Mouse (Mus musculus) CD8-positive naive resting alpha-beta T cell, adult 2 months (primary cell): ENCODE measurements around the gene Lgi4.

Experiments used
- DNase-seq, 2 experiments: peaks; one replicate each; pipeline ENCODE4 v3.0.0; 2022; ENCODE audit warnings: low read depth in 2 of 2, low spot score in 2 of 2

Gene Lgi4

DNA sequence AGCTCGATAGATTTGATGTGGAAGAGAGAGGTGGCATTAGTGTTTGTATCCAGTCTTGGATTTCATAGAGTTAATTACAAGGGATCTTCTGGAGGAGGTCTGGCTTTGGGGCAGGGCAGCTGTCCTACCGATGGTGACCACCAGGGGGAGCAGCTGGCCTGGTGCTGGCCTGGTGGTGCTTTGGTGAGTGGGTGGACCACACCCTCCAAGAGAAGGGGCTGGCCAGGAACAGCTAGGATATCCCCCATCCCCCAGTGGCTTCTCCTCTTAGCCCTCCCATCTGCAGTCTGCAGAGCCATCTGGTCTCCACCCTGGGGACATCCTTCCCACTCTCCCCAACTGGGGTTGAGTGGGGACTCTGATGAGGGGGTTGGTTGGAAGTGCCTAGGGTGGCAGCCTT lies at the start of gene Lgi4:
Gene Lgi4 (plus strand): TSS at position 235 of the 400 bp plus-strand sequence.
- peak; percentile 77 to 83 for DNase-seq

DNA sequence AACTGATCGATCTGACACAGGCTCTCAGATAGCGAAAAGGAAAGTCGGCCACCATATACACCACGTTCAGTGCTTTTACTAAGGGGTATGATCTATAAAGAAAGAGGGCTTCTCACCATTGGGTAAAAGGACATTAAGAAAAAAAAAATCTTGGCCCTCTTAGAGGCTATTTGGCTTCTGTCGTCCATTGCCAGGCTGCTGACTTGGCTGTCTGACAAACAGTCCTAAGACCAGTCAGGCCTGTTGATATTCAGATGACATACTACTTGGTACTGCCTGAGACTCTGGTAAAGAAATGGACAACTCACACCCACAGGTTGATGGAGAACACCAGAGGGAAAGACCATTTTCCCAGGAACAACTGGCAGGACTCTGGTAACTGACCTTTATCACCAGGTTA lies 46.2 kb upstream of the Lgi4 start:
- no peak for DNase-seq

DNA sequence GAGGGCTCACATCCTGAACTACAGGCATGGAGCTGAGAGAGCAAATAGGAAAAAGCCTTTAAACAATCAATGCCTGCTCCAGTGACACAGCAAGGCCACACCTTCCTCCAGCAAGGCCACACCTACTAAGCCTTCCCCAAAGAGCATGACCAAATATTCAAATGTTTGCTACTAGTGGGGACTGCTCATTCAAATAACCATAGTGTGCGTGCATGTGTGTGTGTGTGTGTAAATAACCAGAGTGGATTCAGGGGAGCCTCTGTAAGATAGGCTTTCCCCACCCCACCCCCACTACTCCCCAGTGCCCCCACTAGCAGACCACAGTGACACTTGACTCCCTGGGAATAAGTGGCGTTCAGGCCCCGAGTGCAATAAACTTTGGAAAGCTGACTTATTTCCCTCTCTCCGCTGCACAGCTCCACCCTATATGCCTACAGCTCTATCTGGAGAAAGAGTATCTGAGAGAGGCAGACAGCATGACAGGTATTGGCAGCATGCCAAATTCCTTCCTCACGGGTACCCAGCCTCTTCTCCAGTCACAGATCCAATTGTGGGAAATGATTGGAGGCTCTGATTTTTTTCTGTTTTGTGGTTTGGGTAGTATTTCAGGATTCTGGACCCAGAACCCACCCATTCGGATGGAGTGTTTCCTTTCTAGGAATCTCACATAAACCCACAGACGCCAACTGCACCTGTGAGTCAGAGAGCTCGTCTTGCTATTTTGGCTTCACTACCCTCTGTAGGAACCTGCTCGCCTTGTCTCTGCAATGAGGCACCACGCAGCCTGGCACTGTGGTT lies 41.8 kb upstream of the Lgi4 start:
- no peak for DNase-seq

DNA sequence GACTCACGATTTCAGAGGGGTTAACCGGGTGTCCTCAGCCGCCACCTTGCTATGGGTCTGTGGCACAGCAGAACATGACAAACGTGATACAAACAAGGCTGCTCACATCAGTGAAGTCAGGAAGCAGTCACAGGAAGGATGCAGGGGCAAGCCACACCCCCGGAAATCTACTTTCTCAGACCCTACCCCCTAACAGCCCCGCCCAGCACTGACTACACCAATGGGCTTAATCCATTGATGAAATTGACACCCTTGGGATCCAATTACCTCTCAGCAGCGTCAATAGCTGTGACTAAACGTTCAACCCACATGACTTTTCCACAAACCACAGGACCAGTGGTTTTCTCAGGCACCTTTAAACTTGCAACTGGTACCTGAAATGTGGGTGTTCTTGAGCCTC lies 30.5 kb upstream of the Lgi4 start:
- no peak for DNase-seq

DNA sequence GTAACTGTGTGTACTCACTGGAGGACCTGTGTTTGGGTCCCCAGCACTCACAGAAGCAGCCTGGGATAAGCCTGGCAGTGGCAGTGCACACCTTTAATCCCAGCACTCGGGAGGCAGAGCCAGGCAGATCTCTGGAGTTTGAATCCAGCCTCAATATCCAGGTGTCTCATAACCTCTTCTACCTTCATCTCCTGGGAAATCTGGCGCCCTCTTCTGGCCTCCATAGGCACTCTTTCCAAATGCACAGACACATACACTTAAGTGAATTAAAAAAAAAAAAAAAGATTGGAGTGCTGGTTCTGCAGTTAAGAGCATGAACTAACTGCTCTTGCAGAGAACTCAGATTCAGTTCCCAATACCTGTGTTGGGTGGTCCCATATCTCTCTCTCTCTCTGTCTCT lies 28.4 kb upstream of the Lgi4 start:
- DNase-seq = no peak

DNA sequence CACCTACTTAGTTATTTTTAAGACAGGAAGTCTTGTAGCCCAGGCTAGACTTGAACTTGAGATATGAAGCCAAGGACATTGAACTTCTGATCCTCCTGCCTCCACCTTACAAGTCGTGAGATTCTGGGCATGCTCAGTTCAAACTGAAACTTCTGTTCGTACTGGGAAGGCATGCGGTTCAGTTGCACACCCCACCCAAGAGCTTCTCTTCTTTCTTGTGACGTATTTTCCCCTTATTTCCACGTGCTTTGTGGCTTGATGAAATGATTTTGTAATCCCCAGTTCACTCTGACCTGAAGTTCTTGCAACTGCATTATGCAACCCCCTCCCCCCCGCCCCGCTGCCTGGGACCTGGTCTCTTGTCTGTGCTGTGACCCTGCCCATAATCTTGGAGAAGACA lies 27.4 kb upstream of the Lgi4 start:
- DNase-seq = no peak

DNA sequence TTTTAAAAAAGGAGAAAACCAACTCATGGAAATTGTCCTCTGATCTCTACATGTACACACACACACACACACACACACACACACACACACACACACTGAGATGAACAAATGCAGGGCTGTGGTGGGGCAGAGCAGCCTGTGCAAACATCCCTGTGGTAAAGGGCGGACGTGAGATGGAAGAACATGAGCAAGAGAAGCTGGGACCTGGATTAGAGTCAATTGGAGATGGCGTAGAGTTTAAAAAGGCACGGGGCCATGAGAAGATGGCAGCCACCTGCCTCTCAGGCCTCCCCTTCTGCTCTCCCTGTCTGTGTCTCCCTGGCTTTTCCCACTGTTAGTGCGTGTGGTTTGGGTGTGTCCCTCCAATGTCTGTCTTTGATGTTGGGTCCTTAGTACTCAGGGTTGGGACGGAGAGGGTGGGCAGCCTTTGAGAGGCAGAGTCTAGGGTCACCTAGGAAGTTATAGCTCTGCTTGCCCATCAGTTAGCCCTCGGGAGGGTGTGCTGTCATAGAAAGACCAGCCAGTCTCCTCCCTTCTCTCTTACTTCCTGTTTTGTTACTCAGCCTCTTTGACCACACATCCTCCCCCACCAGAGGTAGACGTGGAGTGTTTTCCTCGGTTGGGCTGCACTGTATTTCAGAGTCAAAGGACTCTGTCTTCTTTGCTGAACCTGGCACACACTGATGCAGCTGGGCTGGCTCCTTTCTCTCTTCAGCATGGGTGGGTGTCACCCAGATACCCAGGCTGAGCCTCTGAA lies 25.6 kb upstream of the Lgi4 start:
- DNase-seq = peak; percentile 78 to 80

DNA sequence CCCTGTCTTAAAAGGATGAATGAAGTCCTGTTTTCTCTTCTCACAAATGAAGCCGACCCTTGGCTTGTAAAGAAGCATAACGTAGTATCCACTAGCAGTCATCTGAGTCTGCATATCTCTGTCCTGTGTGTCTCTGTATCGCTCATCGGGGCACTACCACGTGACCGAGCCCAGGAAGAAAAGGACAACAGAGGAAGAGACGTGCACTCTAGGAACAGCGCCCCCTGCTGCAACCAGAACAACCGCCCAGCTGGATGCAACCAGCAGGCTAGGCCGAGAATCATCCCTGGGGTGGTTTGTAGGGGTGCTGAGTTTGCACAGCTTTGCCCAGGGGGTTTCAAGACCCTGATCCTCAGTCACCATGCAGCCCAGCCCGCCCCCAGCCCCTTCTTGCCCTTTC lies 24.4 kb upstream of the Lgi4 start:
- DNase-seq = peak in 1 of 2 experiments; percentile 72

DNA sequence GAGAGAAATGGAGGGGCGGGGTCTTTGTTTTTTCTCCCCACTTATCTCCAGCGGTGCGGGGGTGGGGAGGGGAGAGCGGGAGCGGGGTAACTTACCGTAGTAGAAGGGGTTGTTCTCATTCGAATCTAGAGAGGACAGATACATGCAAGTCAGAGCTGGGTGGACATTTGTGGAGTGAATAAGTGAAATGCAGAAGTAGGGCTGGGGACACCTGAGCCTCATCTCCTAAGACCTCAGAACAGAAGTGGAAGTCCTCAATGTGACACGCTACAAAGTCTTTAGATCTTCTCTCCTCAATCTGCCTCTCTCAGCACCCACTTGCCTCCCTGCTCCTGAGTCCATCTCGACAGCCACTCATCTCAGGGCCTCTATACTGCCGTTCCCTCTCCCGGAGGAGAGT lies 23.9 kb upstream of the Lgi4 start:
- no peak for DNase-seq

DNA sequence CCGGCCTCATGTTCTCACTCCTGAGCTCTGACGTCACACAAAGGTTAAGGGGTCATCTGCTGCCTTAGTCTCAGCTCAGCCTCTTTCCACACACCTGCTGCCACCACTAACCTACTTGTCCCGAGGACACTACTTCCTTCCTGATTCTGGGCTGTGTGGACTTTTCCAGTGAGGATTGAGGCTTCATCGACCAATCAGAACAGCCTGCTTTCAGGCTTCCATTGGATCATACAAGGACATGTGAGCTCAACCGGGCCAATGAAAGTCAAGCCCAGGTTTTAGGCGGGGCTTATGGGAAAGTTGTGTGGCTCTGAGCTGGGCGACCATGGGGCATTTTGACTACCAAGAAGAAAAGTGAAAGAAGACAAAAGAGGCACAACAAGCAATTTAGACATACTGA lies 22.2 kb upstream of the Lgi4 start:
- DNase-seq = no peak

DNA sequence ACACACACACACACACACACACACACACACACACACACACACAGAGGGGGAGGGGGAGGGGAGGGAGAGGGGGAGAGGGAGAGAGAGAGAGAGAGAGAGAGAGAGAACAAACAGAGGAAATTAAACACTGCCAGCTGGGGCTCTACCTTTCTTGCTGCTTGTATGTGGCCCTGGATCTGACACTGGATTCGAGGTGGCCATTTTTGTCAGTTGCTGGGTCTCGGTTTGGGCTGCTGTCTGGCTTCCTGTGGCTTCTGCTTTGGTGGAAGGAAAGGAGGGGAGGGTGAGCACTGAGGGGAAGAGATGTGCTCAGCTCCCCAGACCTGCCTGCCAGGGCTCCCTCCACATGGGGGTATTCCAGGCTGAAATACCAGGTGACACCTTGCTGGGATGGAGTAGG lies 21.5 kb upstream of the Lgi4 start:
- no peak for DNase-seq

DNA sequence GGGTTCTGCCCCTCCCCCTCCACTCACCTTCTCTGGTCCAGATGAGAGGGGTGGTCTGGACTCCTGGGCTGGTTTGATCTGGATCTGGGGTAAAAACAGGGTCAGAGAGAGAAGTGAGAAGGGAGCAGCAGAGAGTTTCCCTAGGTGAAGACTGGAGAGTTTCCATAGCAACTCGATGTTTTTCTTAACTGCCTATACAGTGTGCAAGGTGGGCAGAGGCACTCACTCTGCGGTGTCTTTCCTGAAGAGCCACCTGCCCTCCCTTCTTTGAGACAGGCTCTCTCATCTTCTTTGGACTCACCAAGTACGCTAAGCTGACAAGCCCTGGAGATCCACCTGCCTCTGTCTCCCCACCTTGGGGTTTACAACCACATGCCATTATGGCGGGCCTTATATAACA lies 20.1 kb upstream of the Lgi4 start:
- DNase-seq = no peak

DNA sequence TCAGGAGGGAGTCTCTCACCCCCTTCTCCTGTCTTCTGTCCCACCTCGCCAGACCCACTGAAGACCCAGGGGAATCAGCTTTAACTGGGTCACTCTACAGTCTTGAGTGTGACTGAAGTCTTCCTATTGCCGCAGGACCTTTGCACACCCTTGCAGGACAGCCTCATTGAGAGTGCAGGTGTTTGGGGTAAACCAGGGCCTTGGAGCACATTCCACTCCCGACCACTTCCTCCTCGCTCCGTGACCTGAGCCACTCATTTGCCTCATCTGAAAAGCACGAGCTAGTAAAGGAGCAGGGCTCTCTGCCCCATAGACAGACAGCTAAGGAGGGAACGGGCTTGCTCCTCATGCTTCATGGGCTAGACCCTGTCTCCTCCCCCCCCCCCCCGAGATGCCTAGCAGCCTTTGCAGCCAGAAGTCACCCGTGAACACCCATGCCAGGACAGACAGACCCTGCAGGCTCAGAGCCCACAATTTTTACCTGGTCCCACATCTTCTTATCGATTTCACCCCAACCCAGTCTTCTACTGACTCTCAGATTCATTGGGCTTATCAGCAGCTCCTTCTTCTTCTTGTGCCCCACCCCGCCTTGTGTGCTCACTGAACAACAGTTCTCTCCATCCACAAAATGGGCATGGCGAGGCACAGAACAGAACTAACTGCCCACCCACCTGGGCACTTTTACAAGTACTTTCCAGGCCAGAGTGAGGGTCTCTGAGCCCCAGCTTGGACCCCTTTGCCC lies 18.7 kb upstream of the Lgi4 start:
- DNase-seq = no peak

DNA sequence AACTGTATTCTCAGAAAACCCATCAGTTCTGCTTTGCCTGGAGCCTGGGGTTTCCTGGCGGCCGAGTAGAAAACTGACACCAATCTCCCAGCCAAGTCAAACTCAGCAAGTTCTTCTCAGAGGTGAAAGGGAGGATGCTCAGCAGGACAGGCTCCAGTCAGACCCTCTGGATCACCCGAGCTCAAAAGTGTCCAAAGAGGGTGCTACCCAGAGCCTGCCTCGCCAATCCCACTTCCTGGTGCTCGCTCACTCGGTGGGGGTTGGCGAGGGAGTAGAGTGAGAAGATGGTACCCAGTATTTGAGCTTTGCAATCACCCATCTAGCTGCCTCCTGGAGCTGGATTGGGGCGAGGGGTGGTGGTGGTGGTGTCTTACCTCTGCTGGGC lies 18.1 kb upstream of the Lgi4 start:
- DNase-seq = no peak

DNA sequence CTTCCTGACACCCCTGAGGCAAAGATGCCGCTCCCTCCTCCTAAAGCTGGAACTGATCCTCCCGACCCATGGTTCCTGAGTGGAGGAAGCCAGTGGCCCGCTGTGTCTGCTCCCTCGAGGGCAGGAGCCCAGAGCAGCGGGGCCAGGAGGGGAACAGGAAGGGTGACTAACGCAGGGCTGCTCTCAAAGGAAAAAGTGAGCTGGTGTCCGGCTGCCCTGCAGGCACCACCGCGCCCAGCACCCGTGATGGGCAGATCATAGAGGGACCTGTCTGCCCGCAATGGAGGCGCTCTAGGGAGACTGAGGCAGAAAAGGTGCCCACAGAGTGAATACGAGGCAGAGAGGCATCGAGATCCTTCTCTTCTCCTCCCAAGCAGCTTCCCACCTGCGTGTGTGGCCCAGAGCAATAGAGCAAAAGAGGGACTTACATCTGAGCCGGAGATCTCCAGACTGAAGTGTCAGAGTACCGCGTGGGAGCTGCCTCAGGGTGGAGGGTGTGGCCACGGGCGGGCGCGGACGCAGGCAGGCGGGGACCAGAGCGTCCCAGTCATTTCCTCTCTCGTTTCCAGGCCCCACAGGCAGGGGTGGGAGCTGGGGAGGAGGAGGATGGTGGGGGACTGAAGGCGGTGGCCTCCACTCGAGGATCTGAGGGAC lies 17.4 kb upstream of the Lgi4 start:
- peak; percentile 60 to 76 for DNase-seq

DNA sequence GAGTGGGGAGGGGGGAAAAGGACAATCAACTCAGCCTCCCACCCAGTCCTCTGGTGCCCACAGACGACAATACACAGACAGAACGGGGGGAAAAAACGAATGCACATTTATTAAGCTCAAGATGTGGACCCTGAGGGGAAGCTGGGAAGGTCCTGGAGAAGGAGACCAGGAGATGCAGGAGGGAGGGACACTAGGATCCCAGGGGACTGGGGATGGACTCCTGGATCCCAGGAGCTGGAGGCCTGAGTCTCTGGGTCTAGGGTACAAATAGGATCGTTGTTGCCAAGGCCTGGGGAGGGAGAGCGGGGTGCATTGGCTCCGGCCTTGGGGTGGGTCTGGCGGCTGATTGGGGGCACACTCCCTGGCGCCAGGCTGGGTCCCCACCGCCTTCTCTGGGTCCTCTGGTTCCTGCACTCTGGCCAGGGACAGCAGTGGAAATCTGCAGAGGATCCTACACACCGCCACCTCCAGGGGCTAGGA lies 16.7 kb upstream of the Lgi4 start, which contains the start of gene Fxyd5:
Gene Fxyd5 (minus strand): TSS at position 51 of the 480 bp plus-strand sequence.
- no peak for DNase-seq

DNA sequence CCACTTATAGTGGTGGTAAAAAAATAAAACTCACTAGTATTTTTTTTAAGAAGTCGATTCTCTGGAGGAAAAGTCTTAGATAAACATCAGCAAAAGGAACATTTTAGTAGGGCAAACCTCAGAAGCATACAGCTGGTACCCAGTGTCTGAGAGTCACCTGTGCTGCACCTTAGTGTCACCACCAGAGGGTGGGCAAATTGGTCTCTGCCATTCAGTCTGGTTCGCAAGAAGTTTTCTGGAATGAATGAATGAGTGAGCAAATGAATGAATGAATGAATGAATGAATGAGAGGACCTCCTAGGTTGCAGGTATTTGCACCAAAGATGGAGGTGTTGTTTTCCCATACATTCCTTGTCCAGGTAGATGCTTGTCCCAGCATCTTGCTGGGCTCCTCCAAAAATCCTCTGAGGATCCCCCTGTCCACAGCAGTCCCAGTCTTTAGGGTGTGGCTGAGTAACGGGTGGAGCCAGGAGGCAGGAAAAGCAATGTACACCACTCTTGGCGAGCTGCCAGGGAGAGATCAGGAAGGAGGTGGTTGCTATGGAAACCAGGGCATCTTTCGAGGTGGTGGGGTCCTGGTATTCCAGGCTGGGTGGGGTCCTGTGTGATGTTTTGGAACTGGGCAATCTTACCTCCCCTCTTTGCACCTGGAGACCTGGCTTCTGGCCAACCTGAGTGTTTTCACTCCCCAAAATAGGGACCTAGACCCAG lies 9.9 kb upstream of the Lgi4 start:
- DNase-seq = no peak

DNA sequence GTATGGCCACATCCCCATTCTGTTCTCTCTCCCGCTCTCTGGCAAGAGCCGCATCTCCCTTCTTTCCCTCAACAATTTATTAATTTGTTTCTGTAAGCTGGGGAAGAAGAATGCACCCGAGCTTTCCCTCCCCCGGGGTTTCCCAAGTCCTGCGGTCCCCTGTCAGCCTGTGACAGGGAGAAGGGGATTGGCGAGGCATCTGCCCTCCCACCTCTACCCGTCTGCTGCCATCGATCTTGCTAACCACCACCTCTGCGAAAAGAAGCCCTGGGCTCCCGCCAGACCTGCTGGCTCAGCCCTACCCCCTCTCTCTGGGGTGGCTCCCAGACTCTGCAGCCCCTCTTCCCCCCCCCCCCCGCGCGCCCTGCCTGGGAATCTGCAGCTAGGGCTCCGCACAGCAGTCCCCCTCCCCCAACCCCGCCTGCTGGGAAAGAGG lies 9.3 kb upstream of the Lgi4 start:
- no peak for DNase-seq

DNA sequence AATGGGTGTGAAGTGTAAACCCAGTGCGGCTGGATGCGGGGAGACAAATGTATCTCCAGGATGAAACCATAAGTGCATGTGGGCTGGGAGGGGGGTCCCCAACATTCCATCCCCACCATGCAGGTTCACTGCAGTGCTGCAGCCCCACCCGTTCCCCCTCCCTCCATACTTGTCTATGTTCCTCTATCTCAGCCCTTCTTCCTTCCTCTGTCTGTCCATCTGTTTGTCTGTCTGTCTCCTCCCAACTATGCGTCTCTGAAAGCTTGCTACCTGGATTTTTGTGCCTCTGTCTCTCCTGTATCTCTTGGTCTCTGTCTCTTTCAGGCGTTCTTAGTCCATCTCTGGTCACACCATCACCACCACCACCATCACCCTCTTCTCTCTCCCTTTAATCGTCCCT lies 8.7 kb upstream of the Lgi4 start:
- DNase-seq = no peak

DNA sequence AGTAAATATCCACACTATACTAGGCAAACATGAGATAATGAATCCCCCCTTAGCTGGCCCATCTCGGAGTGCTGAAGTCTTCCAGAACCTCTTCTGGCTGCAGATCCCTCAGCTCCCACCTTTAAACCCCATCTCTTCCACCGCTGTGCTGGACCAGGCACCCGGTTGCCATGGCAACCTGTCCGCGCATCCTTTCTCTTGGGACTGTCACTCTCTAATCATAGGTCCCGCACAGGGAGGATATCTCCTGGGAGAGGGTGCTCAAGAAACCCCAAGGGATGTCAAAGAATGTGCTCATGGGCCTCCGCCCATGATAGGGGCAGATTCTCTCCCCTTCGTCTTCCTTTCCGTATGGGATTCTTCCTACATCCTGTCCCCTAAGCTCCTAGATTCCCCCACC lies 8.2 kb upstream of the Lgi4 start:
- no peak for DNase-seq
